Mouse (Mus musculus): Measurements from ENCODE around the gene Adcy5. TPM values are rescaled to one million over a fixed set of nuclear protein-coding genes. Genes with fewer than 3 reads are reported as not detected.

Adcy5 gene
- polyA plus RNA-seq, 1 experiment from 2014 or later: 1.5 TPM

- Histone ChIP-seq H3K9ac (ENCODE audit: low read length) (no peak overlapping the region), H3K4me2 (ENCODE audit: low read depth, low read length) (no peak overlapping the region), H3K4me3 (ENCODE audit: low read length) (no peak overlapping the region), H3K27me3 (ENCODE audit: control insufficient read depth, insufficient read depth, low read depth, low read length) (peaks cover 50% of the 10 kb centered on the region), H3K4me1 (replicated peaks; ENCODE audit: control insufficient read depth, insufficient read depth, low read length) (peaks cover 14% of the 10 kb centered on the region), H3K27ac (ENCODE audit: low read length) (no peak overlapping the region), H3K9me3 (ENCODE audit: control insufficient read depth, low read length) (no peaks in the 10 kb centered on the region), H3K36me3 (ENCODE audit: control insufficient read depth, insufficient read depth, low read length) (no peaks in the 10 kb centered on the region)
- 9% methylated on average over 12 of the region's 12 CpGs for WGBS
- ATAC-seq (ENCODE audit: low read depth): no peak
Measured at GRCm38 (mm10) chr16:35153146-35153755, 1.4 kb upstream of the Adcy5 start.

GRCm38 (mm10) chr16:35154245-35154640 lies 434 bp upstream of the Adcy5 start:
- Histone ChIP-seq H3K9me3 (ENCODE audit: control insufficient read depth, low read length) (no peaks in the 10 kb centered on the region), H3K9ac (ENCODE audit: low read length) (peak overlapping the region; percentile 71), H3K27ac (ENCODE audit: low read length) (no peak overlapping the region), H3K4me3 (ENCODE audit: low read length) (peak overlapping the region; percentile 67), H3K4me1 (replicated peaks; ENCODE audit: control insufficient read depth, insufficient read depth, low read length) (peaks cover 14% of the 10 kb centered on the region), H3K4me2 (ENCODE audit: low read depth, low read length) (peak overlapping the region; percentile 99), H3K27me3 (ENCODE audit: control insufficient read depth, insufficient read depth, low read depth, low read length) (peaks cover 50% of the 10 kb centered on the region), H3K36me3 (ENCODE audit: control insufficient read depth, insufficient read depth, low read length) (no peaks in the 10 kb centered on the region)
- WGBS: 1% methylated on average over 28 of the region's 29 CpGs
- ATAC-seq (ENCODE audit: low read depth): peak; percentile 66

- WGBS: under 1% methylated on average over 71 of the region's 87 CpGs
- Histone ChIP-seq H3K27ac (ENCODE audit: low read length) (peak overlapping the region; percentile 53), H3K9me3 (ENCODE audit: control insufficient read depth, low read length) (no peaks in the 10 kb centered on the region), H3K36me3 (ENCODE audit: control insufficient read depth, insufficient read depth, low read length) (no peaks in the 10 kb centered on the region), H3K4me1 (replicated peaks; ENCODE audit: control insufficient read depth, insufficient read depth, low read length) (peaks cover 14% of the 10 kb centered on the region), H3K4me3 (ENCODE audit: low read length) (peak overlapping the region; percentile 67), H3K9ac (ENCODE audit: low read length) (peak overlapping the region; percentile 71), H3K4me2 (ENCODE audit: low read depth, low read length) (peak overlapping the region; percentile 99), H3K27me3 (ENCODE audit: control insufficient read depth, insufficient read depth, low read depth, low read length) (peaks cover 50% of the 10 kb centered on the region)
- ATAC-seq (ENCODE audit: low read depth): peak; percentile 63
Measured at GRCm38 (mm10) chr16:35155391-35156305, 971 bp downstream of the Adcy5 start.

- peaks cover 48% of the 10 kb centered on the region for H3K27me3 ChIP-seq (ENCODE audit: control insufficient read depth, insufficient read depth, low read depth, low read length)
- no peak overlapping the region for H3K27ac ChIP-seq (ENCODE audit: low read length)
- H3K4me2 ChIP-seq (ENCODE audit: low read depth, low read length): peak overlapping the region; percentile 99
- peaks cover 14% of the 10 kb centered on the region for H3K4me1 ChIP-seq (replicated peaks; ENCODE audit: control insufficient read depth, insufficient read depth, low read length)
- no peak for ATAC-seq (ENCODE audit: low read depth)
- peak overlapping the region; percentile 71 for H3K9ac ChIP-seq (ENCODE audit: low read length)
- H3K9me3 ChIP-seq (ENCODE audit: control insufficient read depth, low read length): no peaks in the 10 kb centered on the region
- H3K36me3 ChIP-seq (ENCODE audit: control insufficient read depth, insufficient read depth, low read length): no peaks in the 10 kb centered on the region
- H3K4me3 ChIP-seq (ENCODE audit: low read length): peak overlapping the region; percentile 67
- 3% methylated on average over 48 of the region's 48 CpGs for WGBS
Measured at GRCm38 (mm10) chr16:35156306-35156695, 1.6 kb downstream of the Adcy5 start.

- peaks cover 46% of the 10 kb centered on the region for H3K27me3 ChIP-seq (ENCODE audit: control insufficient read depth, insufficient read depth, low read depth, low read length)
- H3K9me3 ChIP-seq (ENCODE audit: control insufficient read depth, low read length): no peaks in the 10 kb centered on the region
- no peaks in the 10 kb centered on the region for H3K36me3 ChIP-seq (ENCODE audit: control insufficient read depth, insufficient read depth, low read length)
- 71% methylated on average over 21 of the region's 21 CpGs for WGBS
- no peak overlapping the region for H3K27ac ChIP-seq (ENCODE audit: low read length)
- peak overlapping the region; percentile 67; the same call in 1 of the 2 replicates for H3K4me3 ChIP-seq (ENCODE audit: low read length)
- H3K4me1 ChIP-seq (replicated peaks; ENCODE audit: control insufficient read depth, insufficient read depth, low read length): peaks cover 14% of the 10 kb centered on the region
- no peak for ATAC-seq (ENCODE audit: low read depth)
- no peak overlapping the region for H3K9ac ChIP-seq (ENCODE audit: low read length)
- H3K4me2 ChIP-seq (ENCODE audit: low read depth, low read length): peak overlapping the region; percentile 18
Measured at GRCm38 (mm10) chr16:35156832-35157231, 2.2 kb downstream of the Adcy5 start.

- Histone ChIP-seq H3K27ac (ENCODE audit: low read length) (no peak overlapping the region), H3K9ac (ENCODE audit: low read length) (no peak overlapping the region), H3K4me3 (ENCODE audit: low read length) (no peak overlapping the region), H3K27me3 (ENCODE audit: control insufficient read depth, insufficient read depth, low read depth, low read length) (peaks cover 23% of the 10 kb centered on the region), H3K9me3 (ENCODE audit: control insufficient read depth, low read length) (no peaks in the 10 kb centered on the region), H3K36me3 (ENCODE audit: control insufficient read depth, insufficient read depth, low read length) (no peaks in the 10 kb centered on the region), H3K4me2 (ENCODE audit: low read depth, low read length) (no peak overlapping the region), H3K4me1 (replicated peaks; ENCODE audit: control insufficient read depth, insufficient read depth, low read length) (peaks cover 9% of the 10 kb centered on the region)
- no peak for ATAC-seq (ENCODE audit: low read depth)
- WGBS: 53% methylated on average over 8 of the region's 8 CpGs
Measured at GRCm38 (mm10) chr16:35159532-35159931, 4.9 kb downstream of the Adcy5 start.

GRCm38 (mm10) chr16:35159991-35160390 lies 5.3 kb downstream of the Adcy5 start:
- Histone ChIP-seq H3K27ac (ENCODE audit: low read length) (no peak overlapping the region), H3K4me1 (replicated peaks; ENCODE audit: control insufficient read depth, insufficient read depth, low read length) (peaks cover 9% of the 10 kb centered on the region; the same call in 1 of the 2 replicates), H3K9me3 (ENCODE audit: control insufficient read depth, low read length) (no peaks in the 10 kb centered on the region), H3K36me3 (ENCODE audit: control insufficient read depth, insufficient read depth, low read length) (no peaks in the 10 kb centered on the region), H3K4me2 (ENCODE audit: low read depth, low read length) (no peak overlapping the region), H3K4me3 (ENCODE audit: low read length) (no peak overlapping the region), H3K9ac (ENCODE audit: low read length) (no peak overlapping the region), H3K27me3 (ENCODE audit: control insufficient read depth, insufficient read depth, low read depth, low read length) (peaks cover 19% of the 10 kb centered on the region)
- 56% methylated on average over 4 of the region's 4 CpGs for WGBS
- ATAC-seq (ENCODE audit: low read depth): no peak

- no peaks in the 10 kb centered on the region for H3K36me3 ChIP-seq (ENCODE audit: control insufficient read depth, insufficient read depth, low read length)
- WGBS: 43% methylated on average over 19 of the region's 19 CpGs
- no peak overlapping the region for H3K4me3 ChIP-seq (ENCODE audit: low read length)
- peaks cover 4% of the 10 kb centered on the region; the same call in 1 of the 2 replicates for H3K4me1 ChIP-seq (replicated peaks; ENCODE audit: control insufficient read depth, insufficient read depth, low read length)
- no peak overlapping the region for H3K9ac ChIP-seq (ENCODE audit: low read length)
- H3K4me2 ChIP-seq (ENCODE audit: low read depth, low read length): no peak overlapping the region
- H3K9me3 ChIP-seq (ENCODE audit: control insufficient read depth, low read length): no peaks in the 10 kb centered on the region
- no peaks in the 10 kb centered on the region for H3K27me3 ChIP-seq (ENCODE audit: control insufficient read depth, insufficient read depth, low read depth, low read length)
- ATAC-seq (ENCODE audit: low read depth): peak; percentile 59; the same call in 1 of the 2 replicates
- no peak overlapping the region for H3K27ac ChIP-seq (ENCODE audit: low read length)
Measured at GRCm38 (mm10) chr16:35164361-35165224, 9.9 kb downstream of the Adcy5 start.

Measured in lung, embryonic 16.5 days (tissue).